Mouse (Mus musculus) limb, embryonic 10.5 days (tissue): Measurements from ENCODE around the gene Dmrt1. TPM values are rescaled to one million over a fixed set of nuclear protein-coding genes. Genes with fewer than 3 reads are reported as not detected.
A peak's percentile ranks its signal among the peaks of the same experiment; 100 is the strongest.

ENCODE experiments used
- DNase-seq: peaks from one replicate; pipeline ENCODE4 v3.0.0-alpha.2; 2017; ENCODE audit warnings: low spot score
- H3K27ac ChIP-seq: fragments of 300-500 bp; sonication (generic); 2 replicates; pipeline ENCODE4 v1.5.1; 2016; ENCODE audit warnings: mild to moderate bottlenecking
- H3K27me3 ChIP-seq: fragments of 300-500 bp; sonication (generic); 2 replicates; pipeline ENCODE4 v1.6.1; 2016; ENCODE audit warnings: low read depth, mild to moderate bottlenecking; ENCODE audit not compliant: poor library complexity, severe bottlenecking
- H3K36me3 ChIP-seq: fragments of 300-500 bp; sonication (generic); 2 replicates; pipeline ENCODE4 v1.6.1; 2016; ENCODE audit warnings: mild to moderate bottlenecking, moderate library complexity
- H3K4me1 ChIP-seq: fragments of 300-500 bp; sonication (generic); 2 replicates; pipeline ENCODE4 v1.6.1; 2016
- H3K4me3 ChIP-seq: fragments of 300-500 bp; sonication (generic); 2 replicates; pipeline ENCODE4 v1.5.1; 2016; ENCODE audit warnings: mild to moderate bottlenecking, moderate library complexity
- H3K9me3 ChIP-seq: fragments of 300-500 bp; sonication (generic); replicated peaks from 2 replicates; pipeline ENCODE4 v1.6.1; 2016; ENCODE audit warnings: mild to moderate bottlenecking
- WGBS: fragments of 180-500 bp; shearing (Covaris S2); methylation state at CpG from one replicate; pipeline ENCODE4 v1.1.7; 2016; 5-methylcytosine and 5-hydroxymethylcytosine counted together
- polyA plus RNA-seq: library from polyadenylated mRNA; unstranded; fragments of >200 nt; fragmentation: Nextera tagmentation; extraction: Ambion mirVana; gene quantifications from 2 replicates; pipeline ENCODE4 v1.2.1, GENCODE M21; 2016

Dmrt1 gene
- polyA plus RNA-seq, 1 experiment from 2014 or later: 0.16 TPM

- 0 out of 2 replicates have a peak, but pooled peaks cover 4% of the 10 kb centered on the region for H3K4me1 ChIP-seq
- H3K4me3 ChIP-seq: no peak overlapping the region
- no peaks in the 10 kb centered on the region for H3K9me3 ChIP-seq
- 45% methylated on average over 12 of the region's 12 CpGs for WGBS
- no peak overlapping the region for H3K27ac ChIP-seq
- no peaks in the 10 kb centered on the region for H3K36me3 ChIP-seq
- no peak for DNase-seq
- H3K27me3 ChIP-seq: peaks cover 47% of the 10 kb centered on the region
Observed at GRCm38 (mm10) chr19:25514986-25515530, 9.6 kb downstream of the Dmrt1 start.

- H3K36me3 ChIP-seq: no peaks in the 10 kb centered on the region
- H3K27me3 ChIP-seq: no peaks in the 10 kb centered on the region
- no peak for DNase-seq
- no peaks in the 10 kb centered on the region for H3K9me3 ChIP-seq
- H3K27ac ChIP-seq: no peak overlapping the region
- 83% methylated on average over 6 of the region's 6 CpGs for WGBS
- peaks cover 10% of the 10 kb centered on the region for H3K4me1 ChIP-seq
- H3K4me3 ChIP-seq: no peak overlapping the region
Observed at GRCm38 (mm10) chr19:25524156-25524555, 18.7 kb downstream of the Dmrt1 start.

GRCm38 (mm10) chr19:25525726-25526125 lies 20.3 kb downstream of the Dmrt1 start:
- H3K9me3 ChIP-seq: no peaks in the 10 kb centered on the region
- H3K27ac ChIP-seq: no peak overlapping the region
- WGBS: 98% methylated on average over 20 of the region's 20 CpGs
- no peaks in the 10 kb centered on the region for H3K27me3 ChIP-seq
- peaks cover 19% of the 10 kb centered on the region for H3K4me1 ChIP-seq
- no peaks in the 10 kb centered on the region for H3K36me3 ChIP-seq
- no peak for DNase-seq
- H3K4me3 ChIP-seq: no peak overlapping the region

- H3K4me1 ChIP-seq: peaks cover 14% of the 10 kb centered on the region
- H3K27me3 ChIP-seq: no peaks in the 10 kb centered on the region
- no peaks in the 10 kb centered on the region for H3K36me3 ChIP-seq
- DNase-seq: no peak
- H3K4me3 ChIP-seq: no peak overlapping the region
- WGBS: 80% methylated on average over 12 of the region's 12 CpGs
- H3K27ac ChIP-seq: no peak overlapping the region; the same call in 1 of the 2 replicates
- no peaks in the 10 kb centered on the region for H3K9me3 ChIP-seq
Observed at GRCm38 (mm10) chr19:25529673-25530072, 24.3 kb downstream of the Dmrt1 start.

GRCm38 (mm10) chr19:25545714-25546340 lies 40.4 kb downstream of the Dmrt1 start:
- Histone ChIP-seq H3K4me3 (no peak overlapping the region), H3K36me3 (no peaks in the 10 kb centered on the region), H3K9me3 (0 out of 2 replicates have a peak, but pooled peaks cover 2% of the 10 kb centered on the region), H3K4me1 (peaks cover 3% of the 10 kb centered on the region; the same call in 1 of the 2 replicates), H3K27ac (no peak overlapping the region), H3K27me3 (0 out of 2 replicates have a peak, but pooled peaks cover 18% of the 10 kb centered on the region)
- WGBS: 39% methylated on average over 13 of the region's 13 CpGs
- peak; percentile 65 for DNase-seq

- Histone ChIP-seq H3K27ac (no peak overlapping the region), H3K36me3 (no peaks in the 10 kb centered on the region), H3K27me3 (0 out of 2 replicates have a peak, but pooled peaks cover 18% of the 10 kb centered on the region), H3K9me3 (0 out of 2 replicates have a peak, but pooled peaks cover 2% of the 10 kb centered on the region), H3K4me1 (peaks cover 3% of the 10 kb centered on the region; the same call in 1 of the 2 replicates), H3K4me3 (no peak overlapping the region)
- 82% methylated on average over 9 of the region's 9 CpGs for WGBS
- no peak for DNase-seq
Observed at GRCm38 (mm10) chr19:25547086-25547643, 41.7 kb downstream of the Dmrt1 start.

GRCm38 (mm10) chr19:25550346-25550745 lies 44.9 kb downstream of the Dmrt1 start:
- Histone ChIP-seq H3K4me3 (no peak overlapping the region), H3K36me3 (no peaks in the 10 kb centered on the region), H3K27me3 (0 out of 2 replicates have a peak, but pooled peaks cover 5% of the 10 kb centered on the region), H3K4me1 (peaks cover 3% of the 10 kb centered on the region; the same call in 1 of the 2 replicates), H3K27ac (no peak overlapping the region), H3K9me3 (no peaks in the 10 kb centered on the region)
- no peak for DNase-seq
- WGBS: 69% methylated on average over 5 of the region's 5 CpGs

- no peaks in the 10 kb centered on the region for H3K36me3 ChIP-seq
- DNase-seq: no peak
- H3K4me3 ChIP-seq: no peak overlapping the region
- 0 out of 2 replicates have a peak, but pooled peaks cover 5% of the 10 kb centered on the region for H3K27me3 ChIP-seq
- H3K9me3 ChIP-seq: no peaks in the 10 kb centered on the region
- H3K27ac ChIP-seq: no peak overlapping the region
- H3K4me1 ChIP-seq: no peaks in the 10 kb centered on the region
- 73% methylated on average over 5 of the region's 5 CpGs for WGBS
Observed at GRCm38 (mm10) chr19:25551053-25551452, 45.6 kb downstream of the Dmrt1 start.

- no peak overlapping the region for H3K27ac ChIP-seq
- H3K4me3 ChIP-seq: no peak overlapping the region
- 0 out of 2 replicates have a peak, but pooled peaks cover 3% of the 10 kb centered on the region for H3K9me3 ChIP-seq
- 71% methylated on average over 12 of the region's 12 CpGs for WGBS
- no peak for DNase-seq
- peaks cover 4% of the 10 kb centered on the region for H3K4me1 ChIP-seq
- no peaks in the 10 kb centered on the region for H3K36me3 ChIP-seq
- peaks cover 41% of the 10 kb centered on the region for H3K27me3 ChIP-seq
Observed at GRCm38 (mm10) chr19:25564430-25564829, 59.0 kb downstream of the Dmrt1 start.

GRCm38 (mm10) chr19:25569778-25570177 lies 64.4 kb downstream of the Dmrt1 start:
- Histone ChIP-seq H3K4me1 (peaks cover 15% of the 10 kb centered on the region), H3K36me3 (no peaks in the 10 kb centered on the region), H3K27ac (no peak overlapping the region), H3K27me3 (peaks cover 75% of the 10 kb centered on the region), H3K4me3 (no peak overlapping the region), H3K9me3 (no peaks in the 10 kb centered on the region)
- DNase-seq: no peak
- WGBS: 79% methylated on average over 7 of the region's 7 CpGs

- H3K27me3 ChIP-seq: peaks cover 84% of the 10 kb centered on the region
- WGBS: 39% methylated on average over 10 of the region's 10 CpGs
- no peak overlapping the region for H3K27ac ChIP-seq
Observed at GRCm38 (mm10) chr19:25574431-25574830, 69.0 kb downstream of the Dmrt1 start.

GRCm38 (mm10) chr19:25574981-25575814 lies 69.8 kb downstream of the Dmrt1 start:
- H3K4me3 ChIP-seq: no peak overlapping the region
- H3K27ac ChIP-seq: no peak overlapping the region
- peaks cover 78% of the 10 kb centered on the region for H3K27me3 ChIP-seq
- no peaks in the 10 kb centered on the region for H3K36me3 ChIP-seq
- 7% methylated on average over 17 of the region's 17 CpGs for WGBS
- H3K9me3 ChIP-seq: no peaks in the 10 kb centered on the region
- DNase-seq: no peak
- peaks cover 21% of the 10 kb centered on the region for H3K4me1 ChIP-seq

More at GRCm38 (mm10) chr19:25574431-25574830, 69.0 kb downstream of the Dmrt1 start:
- peaks cover 21% of the 10 kb centered on the region for H3K4me1 ChIP-seq
- no peak for DNase-seq
- H3K4me3 ChIP-seq: no peak overlapping the region
- H3K9me3 ChIP-seq: no peaks in the 10 kb centered on the region
- no peaks in the 10 kb centered on the region for H3K36me3 ChIP-seq
